Mouse (Mus musculus): Measurements from ENCODE around the gene Oser1. TPM values are rescaled to one million over a fixed set of nuclear protein-coding genes. Genes with fewer than 3 reads are reported as not detected.

Gene Oser1
- polyA plus RNA-seq, 1 experiment from 2014 or later = 83.6 TPM

GRCm38 (mm10) chr2:163437800-163438199 lies 13.3 kb upstream of the Oser1 start:
- 34% methylated on average over 4 of the region's 4 CpGs for WGBS
- Histone ChIP-seq H3K36me3 (ENCODE audit: control insufficient read depth, insufficient read depth, low read length) (no peaks in the 10 kb centered on the region), H3K4me1 (ENCODE audit: control insufficient read depth, insufficient read depth, low read length) (peaks cover 13% of the 10 kb centered on the region), H3K9ac (ENCODE audit: low read length) (peak overlapping the region; percentile 91), H3K4me3 (ENCODE audit: low read depth, low read length) (peak overlapping the region; percentile 80), H3K9me3 (replicated peaks; ENCODE audit: control insufficient read depth, low read length) (no peaks in the 10 kb centered on the region), H3K27ac (ENCODE audit: low read depth, low read length) (no peak overlapping the region), H3K4me2 (ENCODE audit: low read length) (peak overlapping the region; percentile 65), H3K27me3 (replicated peaks; ENCODE audit: control insufficient read depth, insufficient read depth, low read length) (no peaks in the 10 kb centered on the region)
- DNase-seq (ENCODE audit: low spot score) (no peak), ATAC-seq (no peak)

GRCm38 (mm10) chr2:163433971-163434370 lies 9.5 kb upstream of the Oser1 start:
- Histone ChIP-seq H3K27ac (ENCODE audit: low read depth, low read length) (no peak overlapping the region), H3K4me1 (ENCODE audit: control insufficient read depth, insufficient read depth, low read length) (peaks cover 4% of the 10 kb centered on the region; the same call in 1 of the 2 replicates), H3K4me3 (ENCODE audit: low read depth, low read length) (no peak overlapping the region), H3K36me3 (ENCODE audit: control insufficient read depth, insufficient read depth, low read length) (no peaks in the 10 kb centered on the region), H3K9ac (ENCODE audit: low read length) (no peak overlapping the region), H3K4me2 (ENCODE audit: low read length) (no peak overlapping the region), H3K9me3 (replicated peaks; ENCODE audit: control insufficient read depth, low read length) (no peaks in the 10 kb centered on the region), H3K27me3 (replicated peaks; ENCODE audit: control insufficient read depth, insufficient read depth, low read length) (no peaks in the 10 kb centered on the region)
- DNase-seq (ENCODE audit: low spot score) = no peak
- no peak for ATAC-seq
- WGBS = 34% methylated on average over 4 of the region's 4 CpGs

GRCm38 (mm10) chr2:163431289-163431688 lies 6.8 kb upstream of the Oser1 start:
- Histone ChIP-seq H3K9me3 (replicated peaks; ENCODE audit: control insufficient read depth, low read length) (no peaks in the 10 kb centered on the region), H3K9ac (ENCODE audit: low read length) (no peak overlapping the region), H3K27me3 (replicated peaks; ENCODE audit: control insufficient read depth, insufficient read depth, low read length) (no peaks in the 10 kb centered on the region), H3K4me2 (ENCODE audit: low read length) (no peak overlapping the region), H3K36me3 (ENCODE audit: control insufficient read depth, insufficient read depth, low read length) (no peaks in the 10 kb centered on the region), H3K27ac (ENCODE audit: low read depth, low read length) (no peak overlapping the region), H3K4me1 (ENCODE audit: control insufficient read depth, insufficient read depth, low read length) (no peaks in the 10 kb centered on the region), H3K4me3 (ENCODE audit: low read depth, low read length) (no peak overlapping the region)
- ATAC-seq (no peak), DNase-seq (ENCODE audit: low spot score) (no peak)
- WGBS = 87% methylated on average over 9 of the region's 9 CpGs

GRCm38 (mm10) chr2:163428346-163429011 lies 4.0 kb upstream of the Oser1 start:
- Histone ChIP-seq H3K27me3 (replicated peaks; ENCODE audit: control insufficient read depth, insufficient read depth, low read length) (no peaks in the 10 kb centered on the region), H3K4me1 (ENCODE audit: control insufficient read depth, insufficient read depth, low read length) (no peaks in the 10 kb centered on the region), H3K9ac (ENCODE audit: low read length) (no peak overlapping the region), H3K27ac (ENCODE audit: low read depth, low read length) (no peak overlapping the region), H3K9me3 (replicated peaks; ENCODE audit: control insufficient read depth, low read length) (no peaks in the 10 kb centered on the region), H3K36me3 (ENCODE audit: control insufficient read depth, insufficient read depth, low read length) (no peaks in the 10 kb centered on the region), H3K4me2 (ENCODE audit: low read length) (no peak overlapping the region), H3K4me3 (ENCODE audit: low read depth, low read length) (no peak overlapping the region)
- DNase-seq (ENCODE audit: low spot score) (no peak), ATAC-seq (no peak)
- WGBS = 58% methylated on average over 4 of the region's 4 CpGs

- ATAC-seq (no peak), DNase-seq (ENCODE audit: low spot score) (no peak)
- Histone ChIP-seq H3K9me3 (replicated peaks; ENCODE audit: control insufficient read depth, low read length) (no peaks in the 10 kb centered on the region), H3K27me3 (replicated peaks; ENCODE audit: control insufficient read depth, insufficient read depth, low read length) (no peaks in the 10 kb centered on the region), H3K9ac (ENCODE audit: low read length) (no peak overlapping the region), H3K4me1 (ENCODE audit: control insufficient read depth, insufficient read depth, low read length) (peaks cover 13% of the 10 kb centered on the region), H3K4me3 (ENCODE audit: low read depth, low read length) (no peak overlapping the region), H3K27ac (ENCODE audit: low read depth, low read length) (no peak overlapping the region), H3K4me2 (ENCODE audit: low read length) (no peak overlapping the region), H3K36me3 (ENCODE audit: control insufficient read depth, insufficient read depth, low read length) (0 out of 2 replicates have a peak, but pooled peaks cover 3% of the 10 kb centered on the region)
- 82% methylated on average over 9 of the region's 9 CpGs for WGBS
Measured at GRCm38 (mm10) chr2:163422895-163423660, 1.4 kb downstream of the Oser1 start.

- Histone ChIP-seq H3K4me2 (ENCODE audit: low read length) (peak overlapping the region; percentile 72), H3K27ac (ENCODE audit: low read depth, low read length) (0 out of 2 replicates have a peak overlapping the region, but pooled peaks have one; percentile 68), H3K36me3 (ENCODE audit: control insufficient read depth, insufficient read depth, low read length) (0 out of 2 replicates have a peak, but pooled peaks cover 4% of the 10 kb centered on the region), H3K4me3 (ENCODE audit: low read depth, low read length) (peak overlapping the region; percentile 94), H3K9ac (ENCODE audit: low read length) (peak overlapping the region; percentile 71), H3K4me1 (ENCODE audit: control insufficient read depth, insufficient read depth, low read length) (peaks cover 16% of the 10 kb centered on the region), H3K9me3 (replicated peaks; ENCODE audit: control insufficient read depth, low read length) (no peaks in the 10 kb centered on the region), H3K27me3 (replicated peaks; ENCODE audit: control insufficient read depth, insufficient read depth, low read length) (no peaks in the 10 kb centered on the region)
- DNase-seq (ENCODE audit: low spot score) (no peak), ATAC-seq (no peak)
- WGBS = 40% methylated on average over 10 of the region's 10 CpGs
Measured at GRCm38 (mm10) chr2:163420366-163420886, 4.1 kb downstream of the Oser1 start.

- Histone ChIP-seq H3K27me3 (replicated peaks; ENCODE audit: control insufficient read depth, insufficient read depth, low read length) (no peaks in the 10 kb centered on the region), H3K4me1 (ENCODE audit: control insufficient read depth, insufficient read depth, low read length) (peaks cover 16% of the 10 kb centered on the region), H3K4me3 (ENCODE audit: low read depth, low read length) (peak overlapping the region; percentile 94), H3K9ac (ENCODE audit: low read length) (peak overlapping the region; percentile 88), H3K9me3 (replicated peaks; ENCODE audit: control insufficient read depth, low read length) (no peaks in the 10 kb centered on the region), H3K27ac (ENCODE audit: low read depth, low read length) (peak overlapping the region; percentile 68; the same call in 1 of the 2 replicates), H3K36me3 (ENCODE audit: control insufficient read depth, insufficient read depth, low read length) (peaks cover 10% of the 10 kb centered on the region), H3K4me2 (ENCODE audit: low read length) (peak overlapping the region; percentile 95)
- peak; percentile 99 for ATAC-seq
- DNase-seq (ENCODE audit: low spot score) = peak; percentile 100
- under 1% methylated on average over 71 of the region's 71 CpGs for WGBS
Measured at GRCm38 (mm10) chr2:163419346-163420045, 5.0 kb downstream of the Oser1 start.

- H3K36me3 ChIP-seq (ENCODE audit: control insufficient read depth, insufficient read depth, low read length) = peaks cover 15% of the 10 kb centered on the region
- WGBS = under 1% methylated on average over 50 of the region's 50 CpGs
- no peak for DNase-seq (ENCODE audit: low spot score)
Measured at GRCm38 (mm10) chr2:163418841-163419345, 5.6 kb downstream of the Oser1 start.

More at GRCm38 (mm10) chr2:163418841-163419345, 5.6 kb downstream of the Oser1 start:
- H3K27me3 ChIP-seq (replicated peaks; ENCODE audit: control insufficient read depth, insufficient read depth, low read length) = no peaks in the 10 kb centered on the region
- H3K4me3 ChIP-seq (ENCODE audit: low read depth, low read length) = peak overlapping the region; percentile 94
- ATAC-seq = no peak; the same call in 1 of the 2 replicates
- peaks cover 16% of the 10 kb centered on the region for H3K4me1 ChIP-seq (ENCODE audit: control insufficient read depth, insufficient read depth, low read length)
- no peaks in the 10 kb centered on the region for H3K9me3 ChIP-seq (replicated peaks; ENCODE audit: control insufficient read depth, low read length)
- H3K4me2 ChIP-seq (ENCODE audit: low read length) = peak overlapping the region; percentile 95
- H3K27ac ChIP-seq (ENCODE audit: low read depth, low read length) = peak overlapping the region; percentile 44; the same call in 1 of the 2 replicates
- H3K9ac ChIP-seq (ENCODE audit: low read length) = peak overlapping the region; percentile 88

All from forebrain, embryonic 14.5 days (tissue).